Mouse (Mus musculus) G1E (cell line): ENCODE measurements around the gene Adk. TPM values are rescaled to one million over a fixed set of nuclear protein-coding genes. Genes with fewer than 3 reads are reported as not detected.

Experiments used
- ATAC-seq: 2 replicates; pipeline ENCODE4 v1.8.0; 2016; ENCODE audit warnings: mild to moderate bottlenecking; ENCODE audit not compliant: insufficient number of reproducible peaks, poor library complexity, low FRiP score, severe bottlenecking; ENCODE audit errors: extremely low read depth
- DNase-seq: peaks from one replicate; pipeline ENCODE4 v3.0.0; 2012; ENCODE audit warnings: low spot score
- H3K27me3 ChIP-seq: 2 replicates; pipeline ENCODE4 v1.6.1; 2012; ENCODE audit warnings: mild to moderate bottlenecking, low read length, inconsistent platforms; ENCODE audit not compliant: insufficient read depth
- H3K36me3 ChIP-seq: replicated peaks from 2 replicates; pipeline ENCODE3; 2012; ENCODE audit warnings: mild to moderate bottlenecking, inconsistent platforms
- H3K4me1 ChIP-seq: 2 replicates; pipeline ENCODE4 v1.6.1; 2012; ENCODE audit warnings: low read depth, low read length, inconsistent platforms, mixed read lengths; ENCODE audit not compliant: insufficient read depth
- H3K4me3 ChIP-seq: 2 replicates; pipeline ENCODE4 v1.5.1; 2012; ENCODE audit warnings: low read depth, mild to moderate bottlenecking, inconsistent platforms, low read length, moderate library complexity, mixed read lengths
- H3K9me3 ChIP-seq: replicated peaks from 2 replicates; pipeline ENCODE4 v1.6.1; 2012; ENCODE audit warnings: inconsistent platforms
- CTCF ChIP-seq: IDR thresholded peaks from 2 replicates; pipeline ENCODE4 v1.5.1; 2012; ENCODE audit warnings: low read depth, low read length, inconsistent platforms, mixed read lengths
- GATA1 ChIP-seq: IDR thresholded peaks from 2 replicates; pipeline ENCODE4 v1.6.1; 2012; ENCODE audit warnings: borderline replicate concordance, low read length, inconsistent platforms, mixed read lengths
- GATA2 ChIP-seq: IDR thresholded peaks from 2 replicates; pipeline ENCODE4 v1.6.1; 2012; ENCODE audit warnings: low read depth, low read length, inconsistent platforms, borderline replicate concordance
- POLR2AphosphoS5 ChIP-seq: IDR thresholded peaks from 2 replicates; pipeline ENCODE4 v1.6.1; 2012; ENCODE audit warnings: low read depth, low read length, inconsistent platforms; ENCODE audit not compliant: insufficient replicate concordance
- TAL1 ChIP-seq: conservative IDR thresholded peaks from 2 replicates; pipeline ENCODE4 v1.6.1; 2012; ENCODE audit warnings: low read depth, low read length, inconsistent platforms, mixed read lengths
- polyA plus RNA-seq: library from polyadenylated mRNA; stranded (reverse); fragments of >175 nt; gene quantifications from 2 replicates; pipeline ENCODE4 v1.2.3, GENCODE M21; 2012
- total RNA-seq, 2 experiments: library from RNA; stranded (forward) in 1 of 2; stranded (reverse) in 1 of 2; fragments of 200-1000 nt in 1 of 2; fragments of >200 nt in 1 of 2; fragmentation: Nextera tagmentation in 1 of 2; gene quantifications; 2 replicates each; pipeline ENCODE4 v1.2.3; 2014 to 2017

Adk gene
- total and polyA plus RNA-seq, 3 experiments: 20.8 to 547 (median 489) TPM

GRCm38 (mm10) chr14:21399506-21399905 lies 347.1 kb downstream of the Adk start:
- H3K27me3 ChIP-seq: no peaks in the 10 kb centered on the region
- H3K9me3 ChIP-seq: no peaks in the 10 kb centered on the region
- H3K4me1 ChIP-seq: no peaks in the 10 kb centered on the region
- no peak overlapping the region for H3K4me3 ChIP-seq
- no peak for TF ChIP-seq GATA2
- TF ChIP-seq CTCF: no peak
- no peak for TF ChIP-seq TAL1
- TF ChIP-seq POLR2AphosphoS5: no peak
- no peak for TF ChIP-seq GATA1
- DNase-seq (no peak), ATAC-seq (no peak)
- H3K36me3 ChIP-seq: peaks cover 45% of the 10 kb centered on the region

- ATAC-seq: no peak
- no peaks in the 10 kb centered on the region for H3K4me1 ChIP-seq
- H3K9me3 ChIP-seq: no peaks in the 10 kb centered on the region
- no peaks in the 10 kb centered on the region for H3K27me3 ChIP-seq
- TF ChIP-seq POLR2AphosphoS5 (no peak), GATA1 (no peak), CTCF (no peak), TAL1 (no peak), GATA2 (no peak)
- H3K4me3 ChIP-seq: no peak overlapping the region
- no peak for DNase-seq
- peaks cover 40% of the 10 kb centered on the region for H3K36me3 ChIP-seq
Observed at GRCm38 (mm10) chr14:21402157-21402601, 349.8 kb downstream of the Adk start.

- Histone ChIP-seq H3K4me1 (no peaks in the 10 kb centered on the region), H3K4me3 (no peak overlapping the region), H3K9me3 (no peaks in the 10 kb centered on the region), H3K36me3 (peaks cover 40% of the 10 kb centered on the region), H3K27me3 (no peaks in the 10 kb centered on the region)
- DNase-seq: no peak
- no peak for ATAC-seq
- TF ChIP-seq POLR2AphosphoS5 (no peak), CTCF (no peak), GATA2 (no peak), TAL1 (no peak), GATA1 (no peak)
Observed at GRCm38 (mm10) chr14:21402621-21403405, 350.4 kb downstream of the Adk start.

- Histone ChIP-seq H3K4me3 (no peak overlapping the region), H3K4me1 (no peaks in the 10 kb centered on the region), H3K9me3 (no peaks in the 10 kb centered on the region), H3K27me3 (no peaks in the 10 kb centered on the region), H3K36me3 (peaks cover 45% of the 10 kb centered on the region)
- DNase-seq: no peak
- no peak for ATAC-seq
- TF ChIP-seq GATA1: no peak
- TF ChIP-seq CTCF: no peak
- no peak for TF ChIP-seq POLR2AphosphoS5
- TF ChIP-seq TAL1: no peak
- no peak for TF ChIP-seq GATA2
Observed at GRCm38 (mm10) chr14:21406946-21407345, 354.6 kb downstream of the Adk start.

GRCm38 (mm10) chr14:21408846-21409245 lies 356.5 kb downstream of the Adk start:
- DNase-seq (no peak), ATAC-seq (no peak)
- Histone ChIP-seq H3K36me3 (peaks cover 39% of the 10 kb centered on the region), H3K9me3 (no peaks in the 10 kb centered on the region), H3K4me3 (no peak overlapping the region), H3K4me1 (no peaks in the 10 kb centered on the region), H3K27me3 (no peaks in the 10 kb centered on the region)
- no peak for TF ChIP-seq CTCF
- TF ChIP-seq GATA2: no peak
- no peak for TF ChIP-seq TAL1
- no peak for TF ChIP-seq GATA1
- no peak for TF ChIP-seq POLR2AphosphoS5

- H3K4me3 ChIP-seq: no peak overlapping the region
- no peak for DNase-seq
- H3K4me1 ChIP-seq: no peaks in the 10 kb centered on the region; the same call in 1 of the 2 replicates
- no peaks in the 10 kb centered on the region for H3K9me3 ChIP-seq
- no peak for ATAC-seq
- H3K27me3 ChIP-seq: no peaks in the 10 kb centered on the region
- no peak for TF ChIP-seq GATA2
- no peak for TF ChIP-seq CTCF
- no peak for TF ChIP-seq TAL1
- TF ChIP-seq GATA1: no peak
- no peak for TF ChIP-seq POLR2AphosphoS5
- H3K36me3 ChIP-seq: peaks cover 37% of the 10 kb centered on the region
Observed at GRCm38 (mm10) chr14:21410769-21411477, 358.5 kb downstream of the Adk start.
